Mouse (Mus musculus): ENCODE results near the gene Ggct. TPM values are rescaled to one million over a fixed set of nuclear protein-coding genes. Genes with fewer than 3 reads are reported as not detected.
A peak's percentile ranks its signal among the peaks of the same experiment; 100 is the strongest.

Ggct gene
- polyA plus RNA-seq, 1 experiment from 2014 or later = 11.5 TPM

DNA sequence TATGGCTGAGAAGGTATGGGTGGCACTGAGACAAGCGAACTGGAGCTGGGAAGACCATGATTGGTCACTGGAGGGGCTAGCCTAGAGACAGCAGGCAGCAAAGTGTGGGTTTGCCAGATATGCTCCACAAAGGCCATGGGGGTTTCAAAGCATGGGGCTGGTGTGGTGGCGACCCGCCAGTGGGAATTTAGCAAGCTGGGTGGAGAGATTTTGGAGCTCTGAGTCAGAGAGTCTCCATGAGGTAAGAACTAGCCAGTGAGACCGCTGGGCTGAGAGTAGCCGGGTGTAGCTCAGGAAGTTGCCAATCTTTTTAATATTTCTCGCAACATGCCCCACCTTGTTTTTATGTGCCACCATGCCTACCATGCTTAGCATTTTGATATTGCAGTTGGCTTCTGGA, 4.6 kb downstream of the Ggct start:
- Histone ChIP-seq H3K4me2 (replicated peaks) (no peak overlapping the region), H3K4me1 (0 out of 2 replicates have a peak, but pooled peaks cover 7% of the 10 kb centered on the region), H3K4me3 (no peak overlapping the region), H3K27ac (replicated peaks) (no peak overlapping the region), H3K9ac (replicated peaks) (no peak overlapping the region), H3K36me3 (no peaks in the 10 kb centered on the region), H3K27me3 (no peaks in the 10 kb centered on the region), H3K9me3 (no peaks in the 10 kb centered on the region)
- no peak for ATAC-seq (ENCODE audit: low FRiP score, low read depth)
- 95% methylated on average over 6 of the region's 6 CpGs for WGBS

DNA sequence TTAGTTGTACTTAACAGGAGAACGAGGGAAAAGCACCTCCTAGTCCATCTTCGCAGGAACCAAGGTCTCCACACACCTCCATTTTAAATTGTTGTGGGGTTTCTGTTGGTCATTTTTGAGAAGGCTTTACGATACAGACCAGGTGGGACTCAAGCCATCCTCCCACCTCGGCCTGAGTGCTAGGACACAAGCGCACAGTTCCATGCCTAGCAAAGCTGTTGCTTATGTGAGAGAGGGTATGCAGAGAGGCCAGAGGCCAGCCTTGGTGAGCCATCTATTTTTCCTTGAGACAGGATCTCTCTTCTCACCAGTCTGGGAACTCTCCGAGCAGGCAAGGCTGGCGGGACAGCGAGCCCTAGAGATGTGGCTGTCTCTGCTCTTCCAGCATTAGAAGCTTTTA, 8.7 kb downstream of the Ggct start:
- no peak for ATAC-seq (ENCODE audit: low FRiP score, low read depth)
- Histone ChIP-seq H3K4me2 (replicated peaks) (no peak overlapping the region), H3K9ac (replicated peaks) (no peak overlapping the region), H3K4me1 (no peaks in the 10 kb centered on the region), H3K27me3 (no peaks in the 10 kb centered on the region), H3K9me3 (no peaks in the 10 kb centered on the region), H3K4me3 (no peak overlapping the region), H3K36me3 (no peaks in the 10 kb centered on the region), H3K27ac (replicated peaks) (no peak overlapping the region)
- WGBS = 92% methylated on average over 8 of the region's 8 CpGs

DNA sequence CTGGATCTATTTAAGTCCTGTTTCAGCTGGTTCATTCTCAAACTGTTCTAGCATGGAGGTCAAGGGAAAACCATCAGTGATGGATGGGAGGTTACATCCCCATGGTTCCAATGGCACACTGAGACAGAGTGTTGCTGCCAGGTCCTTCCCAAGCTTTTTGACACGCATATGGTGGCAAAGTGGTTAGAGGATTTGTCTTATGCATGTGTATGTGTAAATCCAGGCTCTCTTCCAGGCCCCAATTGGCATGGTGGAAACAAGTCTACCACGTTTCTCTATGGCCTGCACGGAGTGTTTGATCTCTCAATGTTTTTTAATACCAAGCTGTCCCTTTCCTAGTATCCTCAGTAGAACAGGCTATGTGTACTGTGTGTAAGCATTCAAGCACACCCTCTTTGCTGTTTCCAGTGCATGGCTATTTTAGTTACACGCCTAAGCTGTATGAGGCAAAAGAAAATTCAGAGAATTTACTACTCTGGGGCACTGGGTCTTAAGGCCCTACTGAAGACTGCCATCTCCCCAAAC, 9.2 kb downstream of the Ggct start:
- 90% methylated on average over 4 of the region's 4 CpGs for WGBS
- no peaks in the 10 kb centered on the region for H3K4me1 ChIP-seq
- no peak for ATAC-seq (ENCODE audit: low FRiP score, low read depth)
- H3K27me3 ChIP-seq = no peaks in the 10 kb centered on the region
- no peak overlapping the region for H3K27ac ChIP-seq (replicated peaks)
- no peaks in the 10 kb centered on the region for H3K9me3 ChIP-seq
- H3K36me3 ChIP-seq = no peaks in the 10 kb centered on the region
- no peak overlapping the region for H3K4me3 ChIP-seq
- no peak overlapping the region for H3K9ac ChIP-seq (replicated peaks)
- H3K4me2 ChIP-seq (replicated peaks) = no peak overlapping the region

DNA sequence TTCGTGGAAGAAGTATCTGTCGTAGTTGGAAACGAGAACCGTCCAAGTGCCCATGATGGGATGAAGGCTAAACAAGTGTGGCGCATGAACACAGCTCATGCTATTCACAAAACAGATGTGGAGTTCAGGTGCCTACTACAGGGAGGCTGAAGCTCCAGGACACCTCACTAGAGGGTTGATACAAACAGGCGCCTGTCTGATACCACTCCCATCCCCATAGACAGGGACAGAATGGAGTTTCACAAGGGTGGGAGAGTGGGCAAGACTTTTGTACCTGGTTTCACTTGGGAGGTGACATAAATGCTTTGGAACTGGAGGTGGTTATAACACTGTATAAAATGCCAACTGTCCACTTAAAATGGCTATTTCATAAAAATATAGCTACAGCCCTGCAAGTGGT, 13.3 kb downstream of the Ggct start:
- WGBS = 96% methylated on average over 6 of the region's 6 CpGs
- Histone ChIP-seq H3K9me3 (no peaks in the 10 kb centered on the region), H3K9ac (replicated peaks) (no peak overlapping the region)

DNA sequence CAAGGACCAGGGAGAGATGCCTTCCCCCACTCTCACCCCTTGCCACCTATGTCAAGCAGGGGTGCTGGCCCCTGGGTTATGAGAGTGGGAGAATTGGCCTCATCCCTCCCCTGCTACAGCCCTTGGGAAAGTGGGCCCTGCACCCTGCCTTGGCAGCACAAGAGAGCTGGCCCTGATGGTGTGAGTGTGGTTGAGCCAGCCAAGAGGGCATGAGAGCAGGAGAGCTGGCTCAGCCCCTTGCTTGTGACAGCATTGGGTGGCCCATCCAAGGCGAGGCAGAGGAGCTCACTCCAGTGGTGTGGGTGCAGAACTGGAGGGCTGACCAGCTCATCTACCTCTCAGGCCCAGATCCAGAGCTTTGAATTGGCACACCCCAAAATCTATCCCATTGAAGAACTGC, 17.1 kb downstream of the Ggct start:
- 74% methylated on average over 1 of the region's 1 CpGs for WGBS
- no peak for ATAC-seq (ENCODE audit: low FRiP score, low read depth)
- Histone ChIP-seq H3K9ac (replicated peaks) (no peak overlapping the region), H3K4me2 (replicated peaks) (no peak overlapping the region), H3K4me3 (no peak overlapping the region), H3K36me3 (no peaks in the 10 kb centered on the region), H3K4me1 (0 out of 2 replicates have a peak, but pooled peaks cover 5% of the 10 kb centered on the region), H3K27ac (replicated peaks) (no peak overlapping the region), H3K9me3 (no peaks in the 10 kb centered on the region), H3K27me3 (peaks cover 25% of the 10 kb centered on the region)

More for the DNA sequence above, 13.3 kb downstream of the Ggct start:
- Histone ChIP-seq H3K36me3 (no peaks in the 10 kb centered on the region), H3K4me1 (no peaks in the 10 kb centered on the region), H3K27ac (replicated peaks) (no peak overlapping the region), H3K4me3 (no peak overlapping the region), H3K4me2 (replicated peaks) (no peak overlapping the region), H3K27me3 (0 out of 2 replicates have a peak, but pooled peaks cover under 1% of the 10 kb centered on the region)
- ATAC-seq (ENCODE audit: low FRiP score, low read depth) = no peak

DNA sequence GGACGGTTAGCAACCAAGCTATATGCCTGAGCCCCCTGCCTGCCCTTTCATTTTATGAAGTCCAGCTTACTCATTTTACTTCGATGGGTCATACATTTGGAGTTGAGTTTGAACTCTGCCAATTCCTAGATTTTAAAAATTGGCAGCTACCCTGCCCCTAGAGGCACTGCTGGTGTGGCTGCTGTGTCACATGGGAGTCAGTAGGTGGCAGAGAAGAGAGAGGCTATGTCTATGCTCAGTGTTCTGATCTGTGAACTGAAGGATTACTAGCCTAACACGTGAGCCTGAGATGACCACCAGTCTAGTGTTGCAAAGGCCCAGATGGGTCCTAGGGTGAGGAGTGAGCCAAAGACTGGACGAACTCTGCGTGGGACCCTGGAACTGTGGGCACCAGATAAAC, 18.2 kb downstream of the Ggct start:
- no peak for ATAC-seq (ENCODE audit: low FRiP score, low read depth)
- no peaks in the 10 kb centered on the region for H3K9me3 ChIP-seq
- 61% methylated on average over 5 of the region's 5 CpGs for WGBS

DNA sequence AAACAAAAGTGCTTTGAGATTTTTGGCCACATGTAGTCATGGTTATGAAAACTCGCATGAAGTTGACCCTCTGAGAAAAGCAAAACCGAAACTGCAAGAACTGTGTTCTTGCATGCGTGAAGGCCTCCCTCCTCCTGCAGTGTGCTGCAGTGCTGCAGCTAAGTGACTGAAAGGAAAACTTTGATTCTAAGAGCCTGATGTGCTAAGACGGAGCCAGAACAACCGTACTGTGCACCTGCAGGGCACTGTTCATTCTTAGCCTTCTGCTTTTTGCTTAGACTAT, 19.9 kb downstream of the Ggct start:
- Histone ChIP-seq H3K4me2 (replicated peaks) (peak overlapping the region; percentile 92), H3K36me3 (no peaks in the 10 kb centered on the region), H3K4me3 (peak overlapping the region; percentile 54), H3K9me3 (no peaks in the 10 kb centered on the region), H3K4me1 (0 out of 2 replicates have a peak, but pooled peaks cover 5% of the 10 kb centered on the region), H3K27ac (replicated peaks) (no peak overlapping the region), H3K9ac (replicated peaks) (0 out of 2 replicates have a peak overlapping the region, but pooled peaks have one; percentile 15), H3K27me3 (peaks cover 25% of the 10 kb centered on the region)
- no peak for ATAC-seq (ENCODE audit: low FRiP score, low read depth)
- WGBS = 10% methylated on average over 5 of the region's 5 CpGs

More for the DNA sequence above, 18.2 kb downstream of the Ggct start:
- Histone ChIP-seq H3K27me3 (peaks cover 25% of the 10 kb centered on the region), H3K4me1 (0 out of 2 replicates have a peak, but pooled peaks cover 5% of the 10 kb centered on the region), H3K36me3 (no peaks in the 10 kb centered on the region), H3K4me3 (no peak overlapping the region), H3K9ac (replicated peaks) (no peak overlapping the region), H3K4me2 (replicated peaks) (no peak overlapping the region), H3K27ac (replicated peaks) (no peak overlapping the region)

DNA sequence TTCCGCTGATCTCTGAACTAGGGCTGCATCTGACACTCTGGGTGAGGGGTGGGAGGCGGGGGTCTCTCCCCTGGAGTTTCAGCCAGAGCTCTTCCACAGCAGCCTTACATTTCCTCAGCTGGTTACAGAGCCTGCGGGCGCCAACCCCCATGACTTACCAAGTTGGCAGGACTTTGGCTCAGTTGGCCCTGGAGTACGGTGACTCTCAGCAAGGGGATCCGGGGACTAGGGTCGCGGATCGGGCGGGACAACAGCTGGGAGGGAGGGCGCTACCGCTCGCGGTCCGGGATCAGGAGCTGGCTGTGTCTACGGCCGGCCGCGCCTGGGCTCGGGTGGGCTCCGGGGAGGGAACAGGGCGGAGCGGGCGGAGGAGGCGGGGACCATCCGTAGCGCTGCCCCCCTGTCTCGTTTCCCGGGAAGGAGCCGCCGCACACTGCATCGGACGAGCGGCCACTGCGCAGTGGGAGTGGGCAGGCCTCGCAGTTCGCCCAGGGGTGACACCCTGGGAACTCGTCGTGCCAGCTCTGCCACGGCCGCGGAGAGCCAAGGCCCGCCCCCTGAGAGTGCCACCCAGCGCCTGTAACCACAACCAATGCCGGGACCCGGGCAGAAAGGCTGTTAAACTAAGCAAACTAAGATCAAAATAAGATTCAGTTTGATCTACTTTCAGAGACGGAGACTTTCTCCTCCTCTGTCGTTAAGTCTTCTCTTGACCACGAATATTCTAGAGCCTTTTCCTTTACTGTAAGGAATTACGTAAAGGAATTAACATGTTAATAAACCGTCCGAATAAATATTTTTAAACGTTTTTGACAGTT, 20.4 kb downstream of the Ggct start, which contains the start of gene Nod1:
Nod1 (minus strand) TSS at position 502 of the 818 bp plus-strand sequence.
- Histone ChIP-seq H3K27ac (replicated peaks) (no peak within 1 kb of the TSS), H3K4me3 (peak within 1 kb of the TSS; percentile 54), H3K4me2 (replicated peaks) (peak within 1 kb of the TSS; percentile 92), H3K4me1 (0 out of 2 replicates have a peak, but pooled peaks cover 5% of the 10 kb centered on the region), H3K27me3 (peaks cover 25% of the 10 kb centered on the region), H3K9ac (replicated peaks) (peak within 1 kb of the TSS; percentile 57), H3K36me3 (no peaks in the 10 kb centered on the region), H3K9me3 (no peaks in the 10 kb centered on the region)
- ATAC-seq (ENCODE audit: low FRiP score, low read depth) = peak; percentile 92
- WGBS = 3% methylated on average over 50 of the region's 53 CpGs

DNA sequence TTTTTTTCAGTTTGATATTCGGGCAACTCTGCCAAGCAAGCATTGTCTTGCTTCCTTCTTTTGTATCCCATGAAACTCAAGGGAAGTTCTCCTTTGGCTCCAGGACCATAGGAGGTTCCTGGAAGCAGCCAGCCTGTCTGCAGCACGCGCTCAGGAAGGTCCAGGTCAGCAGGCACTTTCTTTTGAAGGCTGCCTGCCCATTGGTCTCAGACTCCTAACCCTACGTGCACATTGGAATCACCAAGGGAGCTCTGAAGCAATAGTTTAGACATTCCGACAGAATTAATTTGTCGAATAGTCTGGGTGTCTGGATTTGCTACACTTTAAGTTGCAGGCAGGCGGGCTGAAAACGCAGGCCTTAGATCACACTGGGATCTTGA, 21.0 kb downstream of the Ggct start:
- H3K9me3 ChIP-seq = no peaks in the 10 kb centered on the region
- H3K27me3 ChIP-seq = peaks cover 25% of the 10 kb centered on the region
- 0 out of 2 replicates have a peak, but pooled peaks cover 5% of the 10 kb centered on the region for H3K4me1 ChIP-seq
- no peak overlapping the region for H3K27ac ChIP-seq (replicated peaks)
- peak overlapping the region; percentile 54 for H3K4me3 ChIP-seq
- 11% methylated on average over 8 of the region's 8 CpGs for WGBS
- H3K4me2 ChIP-seq (replicated peaks) = peak overlapping the region; percentile 92
- H3K9ac ChIP-seq (replicated peaks) = peak overlapping the region; percentile 57
- ATAC-seq (ENCODE audit: low FRiP score, low read depth) = no peak
- H3K36me3 ChIP-seq = no peaks in the 10 kb centered on the region

DNA sequence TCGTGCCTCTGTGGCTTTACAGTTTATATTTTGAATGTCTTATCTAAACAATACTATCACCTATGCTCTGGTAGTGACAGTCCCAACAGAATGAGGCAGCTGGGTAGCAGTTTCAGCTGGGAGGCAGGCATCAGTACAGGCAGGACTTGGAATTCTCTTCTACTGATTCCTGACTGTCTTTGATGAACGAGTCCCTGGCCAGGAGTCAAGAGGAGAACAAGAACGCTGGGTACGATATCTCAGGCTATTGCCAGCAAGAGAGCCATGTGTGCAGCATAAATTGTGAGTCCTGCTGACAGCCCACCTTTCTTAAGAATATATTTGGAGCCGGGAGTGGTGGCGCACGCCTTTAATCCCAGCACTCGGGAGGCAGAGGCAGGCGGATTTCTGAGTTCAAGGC, 22.2 kb downstream of the Ggct start:
- Histone ChIP-seq H3K9ac (replicated peaks) (no peak overlapping the region), H3K4me1 (0 out of 2 replicates have a peak, but pooled peaks cover 5% of the 10 kb centered on the region), H3K4me2 (replicated peaks) (no peak overlapping the region), H3K9me3 (no peaks in the 10 kb centered on the region), H3K36me3 (no peaks in the 10 kb centered on the region), H3K4me3 (no peak overlapping the region), H3K27ac (replicated peaks) (no peak overlapping the region), H3K27me3 (peaks cover 25% of the 10 kb centered on the region)
- 88% methylated on average over 9 of the region's 9 CpGs for WGBS
- no peak for ATAC-seq (ENCODE audit: low FRiP score, low read depth)

DNA sequence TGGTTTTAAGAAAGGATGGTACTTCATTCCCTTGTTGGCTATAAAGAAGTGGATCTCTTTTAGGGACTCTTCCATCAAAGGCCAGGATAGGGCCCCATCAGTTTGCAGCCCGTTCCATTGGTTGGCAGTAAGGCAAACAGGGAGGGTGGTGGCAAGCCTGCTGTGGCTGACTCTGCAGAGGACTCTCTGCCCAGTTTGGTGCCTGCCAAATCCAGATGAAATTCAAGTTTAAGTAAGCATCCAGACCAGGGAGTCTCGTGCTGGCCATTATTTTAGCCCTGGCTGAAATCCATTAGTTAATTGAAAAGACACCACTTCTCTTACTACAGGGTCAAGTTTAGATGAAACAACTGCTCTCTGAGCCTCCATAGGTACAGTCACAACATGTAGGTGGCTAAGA, 22.9 kb downstream of the Ggct start:
- Histone ChIP-seq H3K27me3 (peaks cover 25% of the 10 kb centered on the region), H3K36me3 (no peaks in the 10 kb centered on the region), H3K9ac (replicated peaks) (no peak overlapping the region), H3K4me3 (no peak overlapping the region), H3K9me3 (no peaks in the 10 kb centered on the region), H3K4me2 (replicated peaks) (no peak overlapping the region), H3K27ac (replicated peaks) (no peak overlapping the region), H3K4me1 (0 out of 2 replicates have a peak, but pooled peaks cover 5% of the 10 kb centered on the region)
- WGBS = 67% methylated on average over 2 of the region's 2 CpGs
- ATAC-seq (ENCODE audit: low FRiP score, low read depth) = no peak

DNA sequence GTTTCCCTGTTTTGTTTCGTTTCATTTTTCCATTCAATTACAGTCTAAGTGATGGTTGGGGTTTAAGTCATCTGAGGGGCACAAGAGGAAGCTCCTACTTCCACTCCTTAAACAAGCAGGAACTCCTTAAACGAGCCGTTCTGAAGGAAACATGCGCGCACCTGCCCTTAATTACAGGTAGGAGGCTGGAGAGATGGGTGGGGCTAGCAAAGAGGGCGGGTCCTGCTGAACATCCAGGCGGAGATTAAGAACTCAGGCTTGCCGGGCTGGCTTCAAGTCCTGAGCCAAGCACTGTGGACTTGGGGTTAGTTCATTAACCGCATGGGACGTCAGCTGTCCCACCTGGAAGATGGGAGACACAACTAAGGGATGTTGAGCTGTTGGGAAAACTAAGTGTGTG, 25.2 kb downstream of the Ggct start:
- H3K9ac ChIP-seq (replicated peaks) = no peak overlapping the region
- 40% methylated on average over 10 of the region's 10 CpGs for WGBS
- H3K36me3 ChIP-seq = no peaks in the 10 kb centered on the region
- no peaks in the 10 kb centered on the region for H3K9me3 ChIP-seq
- no peak overlapping the region for H3K4me2 ChIP-seq (replicated peaks)
- no peak overlapping the region for H3K4me3 ChIP-seq
- no peak for ATAC-seq (ENCODE audit: low FRiP score, low read depth)
- H3K4me1 ChIP-seq = 0 out of 2 replicates have a peak, but pooled peaks cover 5% of the 10 kb centered on the region
- H3K27ac ChIP-seq (replicated peaks) = no peak overlapping the region
- H3K27me3 ChIP-seq = peaks cover 16% of the 10 kb centered on the region
